ENCODE assay signal across 15 mouse cellular contexts in the genomic region with DNA sequence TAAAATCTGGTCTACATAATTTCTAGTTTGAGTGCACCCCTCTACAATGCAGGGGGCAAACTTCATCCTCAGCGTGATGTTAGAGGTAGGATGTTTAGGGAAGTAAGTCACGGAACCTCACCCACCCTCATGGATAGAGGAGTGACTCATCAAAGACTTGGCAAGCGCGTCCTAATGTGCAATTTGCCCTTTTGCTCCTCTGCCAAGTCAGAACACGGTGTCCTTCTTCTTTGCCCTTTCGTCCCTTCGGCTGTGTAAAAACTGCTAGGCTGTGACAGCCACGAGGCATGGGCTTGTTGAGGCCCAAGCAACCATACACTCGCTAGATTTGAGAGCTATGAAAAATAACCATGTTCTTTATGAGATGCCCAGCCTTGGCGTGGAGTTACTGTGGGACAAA. TPM values are rescaled to one million over a fixed set of nuclear protein-coding genes. Genes with fewer than 3 reads are reported as not detected.
DNase-seq lines count a peak whose midpoint lies in the region; ATAC-seq and TF ChIP-seq lines count a peak whose summit lies in the region.
"Had no signal": no experiment of that assay in that cellular context is flagged by ENCODE, and none has a peak within 500 bp of the region (broad histone marks: within the 10 kb centered on the region; RNA-seq: fewer than 3 reads in every experiment).

No protein-coding gene starts in this region.

- no peak overlapping the region for H3K4me2 ChIP-seq in liver, embryonic 12.5 days
- H3K4me2 ChIP-seq: hindbrain, embryonic 14.5 days; liver, embryonic 13.5 days had no signal

- no peak overlapping the region for H3K27ac ChIP-seq in gastrocnemius, adult 2 months
- peak overlapping the region; percentile 75 for H3K27ac ChIP-seq in liver, adult 2 months (replicated peaks; ENCODE audit: insufficient read depth, low read depth, low read length)
- H3K27ac ChIP-seq in liver, embryonic 12.5 days, result no peak overlapping the region
- 0 out of 2 replicates have a peak overlapping the region, but pooled peaks have one; percentile 7 for H3K27ac ChIP-seq in brown adipose tissue, adult 24 weeks (replicated peaks; ENCODE audit: low read depth, low read length)
- H3K27ac ChIP-seq: embryonic facial prominence, embryonic 10.5 days; heart, adult 2 months; hindbrain, embryonic 14.5 days; liver, embryonic 13.5 days had no signal

- TF ChIP-seq POLR2A in liver, adult 2 months (IDR thresholded peaks at IDR 0.05; ENCODE audit: extremely low read depth, insufficient read depth, low read length), result no peak

- no peaks in the 10 kb centered on the region for H3K27me3 ChIP-seq in liver, adult 2 months (ENCODE audit: control insufficient read depth, insufficient read depth, low read length)
- no peaks in the 10 kb centered on the region for H3K27me3 ChIP-seq in liver, embryonic 12.5 days (replicated peaks)
- H3K27me3 ChIP-seq: liver, embryonic 13.5 days had no signal

- no peaks in the 10 kb centered on the region for H3K9me3 ChIP-seq in liver, embryonic 12.5 days (replicated peaks)
- H3K9me3 ChIP-seq: embryonic facial prominence, embryonic 10.5 days; liver, embryonic 13.5 days had no signal

- WGBS in liver, adult 2 months, result 30% methylated on average over 10 of the region's 10 CpGs
- 81% methylated on average over 10 of the region's 10 CpGs for WGBS in liver, embryonic 12.5 days (ENCODE audit: insufficient replicate concordance)

- H3K4me3 ChIP-seq in gastrocnemius, adult 2 months, result no peak overlapping the region
- no peak overlapping the region for H3K4me3 ChIP-seq in liver, adult 2 months (ENCODE audit: insufficient read depth, low read depth, low read length)
- no peak overlapping the region for H3K4me3 ChIP-seq in liver, embryonic 12.5 days
- H3K4me3 ChIP-seq in brown adipose tissue, adult 24 weeks (ENCODE audit: insufficient read depth, low read depth, low read length), result no peak overlapping the region
- H3K4me3 ChIP-seq: embryonic facial prominence, embryonic 10.5 days; heart, adult 2 months; liver, embryonic 13.5 days had no signal

- peaks cover 71% of the 10 kb centered on the region for H3K36me3 ChIP-seq in liver, adult 2 months (ENCODE audit: control insufficient read depth, insufficient read depth, low read length)
- no peaks in the 10 kb centered on the region for H3K36me3 ChIP-seq in liver, embryonic 12.5 days
- H3K36me3 ChIP-seq: embryonic facial prominence, embryonic 10.5 days; liver, embryonic 13.5 days had no signal

- peaks cover 5% of the 10 kb centered on the region; the same call in 1 of the 2 replicates for H3K79me2 ChIP-seq in liver, adult 2 months (ENCODE audit: control insufficient read depth, insufficient read depth, low read length)

- ATAC-seq in liver, embryonic 12.5 days, result no peak

- intact Hi-C loops in gastrocnemius, adult 2 months (cut with DNase I), result no loop called here

- peak; percentile 24 for DNase-seq in gastrocnemius, adult 18-20 months (ENCODE audit: low spot score)
- no peak for DNase-seq in gastrocnemius, adult 2 months
- peak; percentile 97 for DNase-seq in liver, adult 2 months (ENCODE audit: extremely low read depth, low read depth, low spot score)
- DNase-seq in NIH3T3 (ENCODE audit: low read depth), result peak; percentile 20
- no peak for DNase-seq in frontal cortex, postnatal 36 days (ENCODE audit: low spot score in 2 of 2)
- DNase-seq in thymus, postnatal 10 days (ENCODE audit: low spot score in 2 of 2), result no peak
- DNase-seq: cerebellum, postnatal 14 days; liver, embryonic 13.5 days; spleen, adult 18-20 months; thymus, adult 18-20 months had no signal

- H3K4me1 ChIP-seq in liver, adult 2 months (ENCODE audit: control insufficient read depth, insufficient read depth, low read length), result peaks cover 13% of the 10 kb centered on the region
- H3K4me1 ChIP-seq in liver, embryonic 12.5 days, result no peaks in the 10 kb centered on the region
- no peaks in the 10 kb centered on the region; the same call in 1 of the 2 replicates for H3K4me1 ChIP-seq in brown adipose tissue, adult 24 weeks (ENCODE audit: control insufficient read depth, insufficient read depth, insufficient read length, low read length)
- H3K4me1 ChIP-seq: embryonic facial prominence, embryonic 10.5 days; liver, embryonic 13.5 days had no signal

- no peak for TF ChIP-seq CTCF in gastrocnemius, adult 2 months (IDR thresholded peaks at IDR 0.05)
- TF ChIP-seq CTCF in liver, adult 2 months (IDR thresholded peaks at IDR 0.05; ENCODE audit: low read depth, low read length), result no peak

- no peak overlapping the region for H3K9ac ChIP-seq in liver, adult 2 months (ENCODE audit: low read depth, low read length)
- no peak overlapping the region for H3K9ac ChIP-seq in liver, embryonic 12.5 days
- H3K9ac ChIP-seq: hindbrain, embryonic 14.5 days; liver, embryonic 13.5 days had no signal

RNA-seq across cellular contexts. Expression of a gene that starts 6.8 kb away (rescaled TPM):
- 1 to 10 TPM; 2.7 to 3.7 TPM for total RNA-seq in gastrocnemius, adult 18-20 months (2021)
- 1 to 10 TPM; 3.1 to 3.3 TPM for total RNA-seq in gastrocnemius, adult 2 months (2021)
- 285 and 296 TPM in 2 replicates for total RNA-seq in liver, adult 2 months (2014; rRNA removed)
- polyA plus RNA-seq in liver, adult 2 months (2012; rRNA removed), result 20.9 and 24.9 TPM in 2 replicates
- 3.3 TPM in 2 replicates for polyA plus RNA-seq in liver, embryonic 12.5 days (2016; fragmentation: Nextera tagmentation; extraction: Ambion mirVana)
- polyA plus RNA-seq in brown adipose tissue, adult 24 weeks (2012; ENCODE audit: insufficient read depth, insufficient read length, missing spikeins), result 1.0 and 4.0 TPM in 2 replicates

Comparison
In these comparisons a context has a peak if more than half of its experiments do, and no peak if none do; other contexts are left out.
1. DNase-seq: peak in gastrocnemius, adult 18-20 months (single experiment), liver, adult 2 months (single experiment) and NIH3T3 (single experiment); none in gastrocnemius, adult 2 months (single experiment), frontal cortex, postnatal 36 days (0 of 2) and thymus, postnatal 10 days (0 of 2).
2. H3K27ac ChIP-seq: peak in liver, adult 2 months (single experiment) and brown adipose tissue, adult 24 weeks (single experiment); none in gastrocnemius, adult 2 months (single experiment) and liver, embryonic 12.5 days (single experiment).
3. RNA of a gene that starts 6.8 kb away (total RNA-seq): 285 to 296 TPM in liver, adult 2 months; 2.7 to 3.7 TPM in gastrocnemius, adult 18-20 months and 3.1 to 3.3 TPM in gastrocnemius, adult 2 months; every median in the first group is over 10 times any median in the second.